Mouse (Mus musculus) liver, adult 2 months (tissue): ENCODE results near the gene Atoh8. TPM values are rescaled to one million over a fixed set of nuclear protein-coding genes. Genes with fewer than 3 reads are reported as not detected.

ENCODE experiments used
- DNase-seq: peaks from one replicate; pipeline ENCODE4 v3.0.0-alpha.2; 2011; ENCODE audit warnings: low read depth, low spot score; ENCODE audit errors: extremely low read depth
- H3K27ac ChIP-seq: fragments of 200-500 bp; replicated peaks from 2 replicates; pipeline ENCODE4 v1.5.1; 2012; ENCODE audit warnings: low read depth, mild to moderate bottlenecking, control low read depth, inconsistent platforms, low read length; ENCODE audit not compliant: insufficient read depth
- H3K27me3 ChIP-seq: fragments of 200-500 bp; 2 replicates; pipeline ENCODE4 v1.6.1; 2012; ENCODE audit warnings: mild to moderate bottlenecking, moderate library complexity, low read length, inconsistent platforms; ENCODE audit not compliant: control insufficient read depth, insufficient read depth
- H3K36me3 ChIP-seq: fragments of 200-500 bp; 2 replicates; pipeline ENCODE4 v1.6.1; 2012; ENCODE audit warnings: low read length, inconsistent platforms; ENCODE audit not compliant: control insufficient read depth, insufficient read depth
- H3K4me1 ChIP-seq: fragments of 200-500 bp; 2 replicates; pipeline ENCODE4 v1.6.1; 2011; ENCODE audit warnings: low read length; ENCODE audit not compliant: control insufficient read depth, insufficient read depth
- H3K4me3 ChIP-seq: fragments of 200-500 bp; 2 replicates; pipeline ENCODE4 v1.5.1; 2011; ENCODE audit warnings: low read depth, mild to moderate bottlenecking, control low read depth, low read length, moderate library complexity; ENCODE audit not compliant: insufficient read depth
- H3K79me2 ChIP-seq: fragments of 200-500 bp; 2 replicates; pipeline ENCODE4 v1.6.1; 2012; ENCODE audit warnings: inconsistent platforms, mild to moderate bottlenecking, low read length, moderate library complexity; ENCODE audit not compliant: control insufficient read depth, insufficient read depth
- H3K9ac ChIP-seq: fragments of 200-500 bp; 2 replicates; pipeline ENCODE4 v1.6.1; 2012; ENCODE audit warnings: low read depth, mild to moderate bottlenecking, control low read depth, inconsistent platforms, low read length
- CTCF ChIP-seq: fragments of 200-500 bp; IDR thresholded peaks from 2 replicates; pipeline ENCODE4 v1.5.1; 2011; ENCODE audit warnings: low read depth, low read length, control low read depth
- POLR2A ChIP-seq: fragments of 200-500 bp; IDR thresholded peaks from 2 replicates; pipeline ENCODE4 v1.6.1; 2011; ENCODE audit warnings: low read length, control low read depth; ENCODE audit not compliant: insufficient read depth; ENCODE audit errors: extremely low read depth
- WGBS: fragments of 180-500 bp; shearing (Covaris S2); methylation state at CpG from one replicate; pipeline ENCODE4 v1.1.7; 2018; 5-methylcytosine and 5-hydroxymethylcytosine counted together
- polyA plus RNA-seq: library from polyadenylated mRNA; depleted of rRNA; stranded (reverse); fragments of >200 nt; gene quantifications from 2 replicates; pipeline ENCODE4 v1.2.3, GENCODE M21; 2012
- total RNA-seq: library from RNA; depleted of rRNA; stranded (reverse); fragments of >200 nt; gene quantifications from 2 replicates; pipeline ENCODE4 v1.2.3, GENCODE M21; 2014

Atoh8 gene
- total and polyA plus RNA-seq, 2 experiments = 5.1 to 28.7 TPM

DNA sequence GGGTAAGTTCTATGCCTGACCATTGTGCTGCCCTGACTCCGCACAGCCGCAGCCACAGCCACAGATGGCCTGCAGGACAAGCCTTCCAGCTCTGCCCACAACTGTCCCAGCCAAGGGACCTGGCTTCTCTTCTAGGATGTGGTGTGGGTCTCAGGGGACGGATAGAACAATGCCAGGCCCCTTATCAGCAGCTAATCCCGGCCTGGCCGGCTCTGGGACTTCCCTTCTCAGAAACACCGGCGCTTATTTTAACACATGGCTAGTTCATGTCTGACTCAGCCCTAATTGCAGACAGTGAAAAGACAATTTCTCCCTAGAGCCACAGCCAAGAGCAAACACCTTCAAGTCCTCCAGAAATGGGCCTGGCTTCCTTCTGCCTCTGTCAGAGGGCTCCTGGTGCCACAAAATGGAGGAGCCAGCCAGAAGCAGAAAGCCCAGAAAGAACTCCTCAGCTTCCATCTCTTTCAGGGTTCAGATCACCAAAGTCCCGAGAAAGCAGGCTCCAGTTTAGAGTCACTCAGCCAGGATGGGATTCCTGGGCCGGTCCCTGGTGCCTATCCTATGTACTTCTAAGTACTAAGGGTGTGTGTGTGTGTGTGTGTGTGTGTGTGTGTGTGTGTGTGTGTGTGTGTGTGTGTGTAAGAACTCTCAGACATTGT lies 42.3 kb upstream of the Atoh8 start:
- peaks cover 13% of the 10 kb centered on the region for H3K4me1 ChIP-seq

DNA sequence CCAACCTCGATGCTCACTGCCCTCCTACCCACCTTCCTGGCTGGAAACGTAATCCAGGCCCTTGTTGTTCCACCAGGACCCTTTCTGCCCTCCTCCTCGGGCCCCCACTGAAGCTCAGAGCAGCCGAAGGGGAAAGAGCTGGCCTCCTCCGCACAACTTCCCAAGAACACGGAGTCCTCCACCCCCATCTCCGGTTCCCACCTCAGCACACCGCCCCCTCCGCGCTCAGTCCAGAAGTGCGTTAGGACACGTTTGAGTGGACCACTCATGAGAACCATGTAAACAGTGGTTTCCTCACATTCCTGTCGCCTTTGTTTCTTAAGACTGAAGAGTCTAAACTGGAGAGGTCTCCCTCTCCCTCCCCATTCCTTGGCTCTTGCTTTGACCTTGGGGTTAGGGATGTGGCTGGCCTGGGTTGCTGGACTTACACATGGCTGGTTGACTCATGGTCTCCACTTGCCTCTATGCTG lies 41.6 kb upstream of the Atoh8 start:
- DNase-seq = no peak
- Histone ChIP-seq H3K27me3 (no peaks in the 10 kb centered on the region), H3K4me3 (no peak overlapping the region), H3K36me3 (no peaks in the 10 kb centered on the region), H3K4me1 (peaks cover 16% of the 10 kb centered on the region), H3K27ac (no peak overlapping the region; the same call in 1 of the 2 replicates), H3K79me2 (no peaks in the 10 kb centered on the region), H3K9ac (no peak overlapping the region)
- TF ChIP-seq CTCF (no peak), POLR2A (no peak)
- 83% methylated on average over 13 of the region's 13 CpGs for WGBS

More for the DNA sequence above, 42.3 kb upstream of the Atoh8 start:
- Histone ChIP-seq H3K79me2 (no peaks in the 10 kb centered on the region), H3K9ac (no peak overlapping the region), H3K36me3 (no peaks in the 10 kb centered on the region), H3K4me3 (no peak overlapping the region), H3K27ac (no peak overlapping the region; the same call in 1 of the 2 replicates), H3K27me3 (no peaks in the 10 kb centered on the region)
- WGBS = 74% methylated on average over 9 of the region's 9 CpGs
- TF ChIP-seq CTCF (no peak), POLR2A (no peak)
- DNase-seq = no peak

DNA sequence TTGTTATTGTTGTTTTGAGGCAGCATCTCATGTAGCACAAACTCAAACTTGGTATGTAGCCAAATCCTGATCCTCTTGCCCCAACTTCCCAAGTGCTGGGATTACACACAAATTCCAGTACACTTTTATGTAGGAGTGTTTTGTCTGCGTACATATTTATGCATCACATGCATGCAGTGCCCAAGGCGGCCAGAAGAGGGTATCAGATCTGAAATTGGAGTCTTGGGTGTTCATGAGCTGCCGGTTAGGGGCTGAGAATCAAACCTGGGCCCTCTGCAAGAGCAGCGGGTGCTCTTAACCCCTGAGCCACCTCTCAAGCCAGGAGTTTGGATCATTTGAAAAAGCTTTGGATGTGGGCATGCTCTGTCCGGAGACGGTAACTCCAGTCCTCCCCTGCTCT lies 40.8 kb upstream of the Atoh8 start:
- no peaks in the 10 kb centered on the region for H3K36me3 ChIP-seq
- 97% methylated on average over 6 of the region's 6 CpGs for WGBS
- H3K4me1 ChIP-seq = peaks cover 21% of the 10 kb centered on the region
- H3K9ac ChIP-seq = no peak overlapping the region
- H3K27me3 ChIP-seq = no peaks in the 10 kb centered on the region
- DNase-seq = no peak
- H3K27ac ChIP-seq = no peak overlapping the region
- no peak for TF ChIP-seq POLR2A
- no peak for TF ChIP-seq CTCF
- H3K4me3 ChIP-seq = no peak overlapping the region
- H3K79me2 ChIP-seq = no peaks in the 10 kb centered on the region

DNA sequence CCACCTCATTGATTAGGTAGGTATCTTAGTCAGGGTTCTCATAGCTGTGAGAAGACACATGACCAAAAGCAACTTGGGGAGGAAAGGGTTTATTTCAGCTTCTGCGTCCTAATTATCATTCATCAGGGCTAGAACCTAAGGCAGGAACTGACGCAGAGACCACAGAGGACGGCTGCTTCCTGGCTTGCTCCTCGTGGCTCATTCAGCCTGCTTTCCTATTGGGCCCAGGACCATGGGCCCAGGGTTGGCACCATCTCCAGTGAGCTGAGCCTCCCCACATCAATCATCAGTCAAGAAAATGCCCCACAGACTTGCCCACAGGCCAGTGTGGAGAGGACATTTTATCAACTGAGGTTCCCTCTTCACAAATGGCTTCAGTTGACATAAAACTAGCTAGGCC lies 40.1 kb upstream of the Atoh8 start:
- WGBS = 84% methylated on average over 4 of the region's 4 CpGs
- Histone ChIP-seq H3K9ac (no peak overlapping the region), H3K27ac (no peak overlapping the region), H3K36me3 (no peaks in the 10 kb centered on the region), H3K79me2 (no peaks in the 10 kb centered on the region), H3K4me3 (no peak overlapping the region), H3K27me3 (no peaks in the 10 kb centered on the region), H3K4me1 (peaks cover 23% of the 10 kb centered on the region)
- no peak for DNase-seq
- TF ChIP-seq CTCF (no peak), POLR2A (no peak)

DNA sequence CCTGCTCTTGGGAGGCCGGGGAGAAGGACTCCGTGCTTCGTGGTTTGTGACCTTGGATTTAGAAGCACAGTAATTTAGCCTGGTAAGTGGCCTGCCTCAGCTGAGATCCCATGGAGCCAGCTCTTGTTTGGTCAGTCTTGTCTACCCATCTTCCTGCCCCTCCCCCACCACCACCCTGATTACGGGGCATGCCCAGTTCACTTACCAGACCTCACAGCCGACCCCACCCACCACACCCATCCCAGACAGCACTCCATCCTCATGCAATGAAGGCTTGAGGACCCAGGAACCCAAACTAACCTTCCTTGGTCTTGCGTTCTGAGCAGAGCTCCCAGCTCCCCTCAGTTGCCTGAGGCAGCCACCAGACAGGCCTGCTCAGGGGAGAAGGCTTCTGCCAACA lies 37.8 kb upstream of the Atoh8 start:
- Histone ChIP-seq H3K4me3 (no peak overlapping the region), H3K79me2 (no peaks in the 10 kb centered on the region), H3K27ac (peak overlapping the region; percentile 99), H3K4me1 (peaks cover 27% of the 10 kb centered on the region), H3K9ac (no peak overlapping the region; the same call in 1 of the 2 replicates), H3K27me3 (no peaks in the 10 kb centered on the region), H3K36me3 (no peaks in the 10 kb centered on the region)
- TF ChIP-seq CTCF = no peak
- no peak for TF ChIP-seq POLR2A
- 37% methylated on average over 6 of the region's 6 CpGs for WGBS
- no peak for DNase-seq

DNA sequence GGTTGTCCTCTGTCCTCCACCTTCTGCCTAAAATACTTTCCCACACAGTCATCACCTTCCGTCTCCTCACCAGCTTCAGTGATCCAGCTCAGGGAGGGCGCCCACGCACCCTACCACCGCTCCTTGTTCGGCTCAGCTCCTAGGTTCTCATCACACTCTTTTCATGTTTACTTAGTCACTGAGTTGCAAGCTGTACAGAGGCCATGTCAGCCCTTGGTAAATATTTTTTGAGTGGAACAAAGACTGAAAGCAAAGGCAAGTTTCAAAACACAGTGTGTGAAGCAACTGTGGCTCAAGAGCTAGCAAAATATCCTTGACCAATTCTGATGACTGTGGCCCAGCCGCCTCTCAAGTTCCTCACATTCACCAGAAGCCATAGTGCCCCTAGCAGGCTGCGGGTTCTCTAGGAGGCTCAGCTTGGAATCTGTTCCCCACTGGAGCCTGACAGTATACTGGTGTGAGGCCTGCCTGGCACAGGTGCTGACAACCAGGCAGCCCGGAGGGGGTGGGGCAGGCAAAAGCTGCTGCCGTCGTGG lies 36.9 kb upstream of the Atoh8 start:
- Histone ChIP-seq H3K27me3 (no peaks in the 10 kb centered on the region), H3K4me3 (peak overlapping the region; percentile 29), H3K9ac (peak overlapping the region; percentile 68), H3K36me3 (no peaks in the 10 kb centered on the region), H3K79me2 (no peaks in the 10 kb centered on the region), H3K27ac (peak overlapping the region; percentile 99), H3K4me1 (peaks cover 27% of the 10 kb centered on the region)
- no peak for TF ChIP-seq CTCF
- no peak for TF ChIP-seq POLR2A
- 30% methylated on average over 10 of the region's 10 CpGs for WGBS
- peak; percentile 98 for DNase-seq
